Mouse (Mus musculus) cerebral cortex, adult 2 months (tissue): Measurements from ENCODE around the gene Tnip3.

ENCODE experiments used
- WGBS: fragments of 180-500 bp; shearing (Covaris S2); methylation state at CpG from one replicate; pipeline ENCODE4 v1.1.7; 2018; 5-methylcytosine and 5-hydroxymethylcytosine counted together

Gene Tnip3

GRCm38 (mm10) chr6:65666295-65666694, 141.2 kb downstream of the Tnip3 start:
- WGBS = 46% methylated on average over 3 of the region's 3 CpGs

GRCm38 (mm10) chr6:65669971-65670370, 144.9 kb downstream of the Tnip3 start:
- 82% methylated on average over 2 of the region's 2 CpGs for WGBS

GRCm38 (mm10) chr6:65670981-65671411, 145.9 kb downstream of the Tnip3 start:
- WGBS = 24% methylated on average over 21 of the region's 21 CpGs

GRCm38 (mm10) chr6:65671451-65671850, 146.3 kb downstream of the Tnip3 start, which contains the start of gene Ndnf:
Gene Ndnf, plus strand, starts transcription at chr6:65671590.
- under 1% methylated on average over 39 of the region's 45 CpGs for WGBS

GRCm38 (mm10) chr6:65672131-65673031, 147.3 kb downstream of the Tnip3 start:
- WGBS = 1% methylated on average over 57 of the region's 57 CpGs
